Mouse (Mus musculus) left cerebral cortex, adult 6 months (tissue): Measurements from ENCODE around the gene Eef1akmt3. TPM values are rescaled to one million over a fixed set of nuclear protein-coding genes. Genes with fewer than 3 reads are reported as not detected.

Experiments used
- long read RNA-seq, 2 experiments: library from polyadenylated mRNA; unstranded; transcript quantifications; one replicate each; pipeline ENCODE4 v2.0.0; 2019 to 2020
- polyA plus RNA-seq: library from polyadenylated mRNA; unstranded; fragments of <200 nt; fragmentation: Nextera tagmentation; gene quantifications from 2 replicates; pipeline ENCODE4 v1.2.3, GENCODE M21; 2021

The Eef1akmt3 gene
- polyA plus RNA-seq = 0.05 TPM in 1 of 2 replicates, not detected in the other
- long read RNA-seq, experiment 1 = 0 reads
- long read RNA-seq, experiment 2 = 0 reads

GRCm38 (mm10) chr10:127041274-127041766, at the start of gene Eef1akmt3, which contains the start of gene Mettl1:
Eef1akmt3 (minus strand) TSS chr10:127041513.
Mettl1 (plus strand) TSS chr10:127041414.

GRCm38 (mm10) chr10:127075080-127075479, 33.8 kb upstream of the Eef1akmt3 start, which contains the start of gene Agap2:
Agap2 (plus strand) TSS chr10:127075284.

GRCm38 (mm10) chr10:127070190-127071121, 29.1 kb upstream of the Eef1akmt3 start, which contains the start of gene Tspan31:
Tspan31 (minus strand) TSS chr10:127070264.

GRCm38 (mm10) chr10:127063239-127063872, 22.0 kb upstream of the Eef1akmt3 start, which contains the start of gene Cdk4:
Cdk4 (plus strand) TSS chr10:127063534.

DNA sequence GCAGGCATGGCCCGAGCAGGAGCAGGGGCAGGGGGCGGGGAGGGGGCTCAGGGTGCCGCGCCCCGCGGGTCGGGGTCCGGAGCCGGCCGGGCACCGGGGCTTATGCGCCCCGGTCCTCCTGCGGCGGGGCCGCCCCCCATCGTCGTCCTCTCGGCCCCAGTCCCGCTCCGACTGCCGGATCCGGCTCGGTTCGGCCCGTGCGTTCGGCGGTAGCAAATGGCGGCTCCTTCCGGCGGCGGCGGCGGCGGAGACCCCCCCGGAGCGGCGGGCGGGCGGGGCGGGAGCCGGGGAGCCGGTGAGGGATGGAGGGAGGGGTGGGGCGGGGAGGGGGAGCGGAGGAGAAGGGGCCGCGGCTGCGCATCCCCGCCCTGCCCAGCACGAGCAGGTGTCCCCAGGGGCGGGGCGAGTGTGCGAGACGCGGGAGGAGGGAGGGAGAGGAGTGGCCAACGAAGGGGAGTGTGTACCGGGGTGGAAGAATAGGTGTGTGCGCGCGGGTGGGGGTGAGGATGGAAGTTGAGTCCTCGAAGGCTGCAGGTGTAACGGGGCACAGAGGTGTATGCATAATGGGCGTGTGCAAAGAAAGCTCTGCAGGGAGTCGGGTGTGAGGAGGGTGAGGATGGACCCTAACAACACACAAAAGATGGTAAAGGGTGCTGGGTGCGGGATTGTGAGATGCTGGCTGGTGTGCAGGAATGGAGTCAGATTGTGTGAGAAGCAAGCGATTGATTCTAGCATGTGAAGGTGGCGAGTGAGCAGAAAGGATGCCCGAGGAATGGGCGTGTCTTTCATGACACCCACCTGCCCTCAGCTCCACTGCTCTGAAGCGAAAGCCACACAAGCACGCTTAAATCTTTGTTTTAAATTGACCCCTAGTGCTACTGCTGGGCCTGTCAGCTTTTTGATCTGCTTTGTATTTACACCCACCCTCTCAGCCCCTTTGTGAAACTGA, 18.9 kb upstream of the Eef1akmt3 start, which contains the start of gene March9:
March9 (minus strand) TSS at position 217 of the 949 bp plus-strand sequence.

GRCm38 (mm10) chr10:127047954-127048353, 6.6 kb upstream of the Eef1akmt3 start, which contains the start of gene Cyp27b1:
Cyp27b1 (plus strand) TSS chr10:127048250.

GRCm38 (mm10) chr10:127030336-127031296, 10.7 kb downstream of the Eef1akmt3 start, which contains the start of gene Tsfm:
Tsfm (minus strand) TSS chr10:127030840.

DNA sequence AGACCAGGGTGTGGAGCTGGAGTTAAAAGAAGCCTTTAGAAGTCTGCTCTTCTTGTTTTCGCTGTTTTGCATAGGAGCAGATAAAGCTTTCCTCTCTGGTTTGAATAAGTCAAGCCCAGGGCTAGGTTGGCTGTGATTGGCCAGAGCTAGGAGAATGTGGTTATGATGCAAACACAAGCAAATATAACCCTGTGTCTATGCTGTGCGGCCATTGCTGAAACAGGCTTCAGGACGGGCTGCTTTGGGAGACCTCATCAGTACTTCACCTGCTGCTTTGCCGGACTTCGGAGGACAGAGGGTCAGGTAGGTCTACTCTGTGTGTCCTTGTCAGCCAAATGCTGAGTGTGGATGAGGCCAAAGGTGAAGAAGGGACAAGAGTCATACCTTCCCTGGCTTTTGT, 40.8 kb downstream of the Eef1akmt3 start, which contains the start of gene Avil:
Avil (plus strand) TSS at position 181 of the 400 bp plus-strand sequence.

Other genes with a start within 250 kb of the Eef1akmt3 start
- 23.1 and 27.3 TPM in 2 replicates for gene Atp23, start 140.2 kb downstream of the Eef1akmt3 start, polyA plus RNA-seq
- gene Ctdsp2, start 62.8 kb downstream of the Eef1akmt3 start, polyA plus RNA-seq = 8.6 and 15.8 TPM in 2 replicates
- gene Avil, start 40.8 kb downstream of the Eef1akmt3 start, polyA plus RNA-seq = 0.05 TPM in 1 of 2 replicates, not detected in the other
- gene Tsfm, start 10.7 kb downstream of the Eef1akmt3 start, polyA plus RNA-seq = 50.5 and 52.0 TPM in 2 replicates
- gene Mettl1, start 99 bp downstream of the Eef1akmt3 start, polyA plus RNA-seq = 6.7 and 16.5 TPM in 2 replicates
- not detected in 2 replicates for gene Cyp27b1, start 6.7 kb upstream of the Eef1akmt3 start, polyA plus RNA-seq
- 1.1 and 1.2 TPM in 2 replicates for gene March9, start 18.7 kb upstream of the Eef1akmt3 start, polyA plus RNA-seq
- 86.2 and 95.5 TPM in 2 replicates for gene Cdk4, start 22.0 kb upstream of the Eef1akmt3 start, polyA plus RNA-seq
- gene Tspan31, start 28.8 kb upstream of the Eef1akmt3 start, polyA plus RNA-seq = 50.4 and 61.0 TPM in 2 replicates
- gene Agap2, start 33.8 kb upstream of the Eef1akmt3 start, polyA plus RNA-seq = 17.8 and 20.2 TPM in 2 replicates
- gene Os9, start 79.6 kb upstream of the Eef1akmt3 start, polyA plus RNA-seq = 32.8 and 45.7 TPM in 2 replicates
- 76.6 and 91.6 TPM in 2 replicates for gene B4galnt1, start 123.7 kb upstream of the Eef1akmt3 start, polyA plus RNA-seq
- 0.97 and 1.3 TPM in 2 replicates for gene Slc26a10, start 139.1 kb upstream of the Eef1akmt3 start, polyA plus RNA-seq
- 20.2 and 22.6 TPM in 2 replicates for gene Arhgef25, start 148.6 kb upstream of the Eef1akmt3 start, polyA plus RNA-seq
- 6.7 and 58.5 TPM in 2 replicates for gene Dtx3, start 154.2 kb upstream of the Eef1akmt3 start, polyA plus RNA-seq
- 77.0 and 83.0 TPM in 2 replicates for gene Pip4k2c, start 170.1 kb upstream of the Eef1akmt3 start, polyA plus RNA-seq
- 301 and 323 TPM in 2 replicates for gene Kif5a, start 221.8 kb upstream of the Eef1akmt3 start, polyA plus RNA-seq
- gene Dctn2, start 224.9 kb upstream of the Eef1akmt3 start, polyA plus RNA-seq = 277 and 299 TPM in 2 replicates
- 1.5 and 8.9 TPM in 2 replicates for gene Mbd6, start 247.5 kb upstream of the Eef1akmt3 start, polyA plus RNA-seq